Mouse (Mus musculus) kidney, embryonic 14.5 days (tissue): ENCODE measurements around the gene Cpt2. TPM values are rescaled to one million over a fixed set of nuclear protein-coding genes. Genes with fewer than 3 reads are reported as not detected.

Experiments
- ATAC-seq: fragments of 200-750 bp; cut with Nextera tagmentation; 2 replicates; pipeline ENCODE4 v1.8.0; 2017; ENCODE audit warnings: moderate number of reproducible peaks, mild to moderate bottlenecking, moderate TSS enrichment, moderate library complexity; ENCODE audit not compliant: low FRiP score, low TSS enrichment
- H3K27ac ChIP-seq: fragments of 300-500 bp; sonication (generic); 2 replicates; pipeline ENCODE4 v1.5.1; 2014; ENCODE audit warnings: low read depth, mild to moderate bottlenecking, low read length, moderate library complexity, mixed read lengths
- H3K27me3 ChIP-seq: fragments of 300-500 bp; sonication (generic); 2 replicates; pipeline ENCODE4 v1.6.1; 2014; ENCODE audit warnings: mild to moderate bottlenecking, low read length; ENCODE audit not compliant: control insufficient read depth, insufficient read depth
- H3K36me3 ChIP-seq: fragments of 300-500 bp; sonication (generic); 2 replicates; pipeline ENCODE4 v1.6.1; 2014; ENCODE audit warnings: low read length, mixed read lengths; ENCODE audit not compliant: control insufficient read depth, insufficient read depth
- H3K4me1 ChIP-seq: fragments of 300-500 bp; sonication (generic); 2 replicates; pipeline ENCODE4 v1.6.1; 2014; ENCODE audit warnings: low read length, mixed read lengths; ENCODE audit not compliant: control insufficient read depth, insufficient read depth
- H3K4me2 ChIP-seq: fragments of 300-500 bp; sonication (generic); replicated peaks from 2 replicates; pipeline ENCODE4 v1.6.1; 2014; ENCODE audit warnings: low read depth, mild to moderate bottlenecking, low read length
- H3K4me3 ChIP-seq: fragments of 300-500 bp; sonication (generic); 2 replicates; pipeline ENCODE4 v1.5.1; 2014; ENCODE audit warnings: mild to moderate bottlenecking, low read length
- H3K9ac ChIP-seq: fragments of 300-500 bp; sonication (generic); 2 replicates; pipeline ENCODE4 v1.6.1; 2014; ENCODE audit warnings: low read depth, mild to moderate bottlenecking, low read length, moderate library complexity
- H3K9me3 ChIP-seq: fragments of 300-500 bp; sonication (generic); 2 replicates; pipeline ENCODE4 v1.6.1; 2016; ENCODE audit warnings: low read length; ENCODE audit not compliant: control insufficient read depth
- WGBS: fragments of 180-500 bp; shearing (Covaris S2); extraction: QIAGEN DNeasy Blood & Tissue Kit; methylation state at CpG from one replicate; pipeline ENCODE4 v1.1.7; 2014; 5-methylcytosine and 5-hydroxymethylcytosine counted together
- polyA plus RNA-seq: library from polyadenylated mRNA; unstranded; fragments of >200 nt; fragmentation: Nextera tagmentation; extraction: Ambion mirVana; gene quantifications from 2 replicates; pipeline ENCODE4 v1.2.1, GENCODE M21; 2014

Cpt2 gene
- polyA plus RNA-seq, 1 experiment from 2014 or later: 49.5 TPM

DNA sequence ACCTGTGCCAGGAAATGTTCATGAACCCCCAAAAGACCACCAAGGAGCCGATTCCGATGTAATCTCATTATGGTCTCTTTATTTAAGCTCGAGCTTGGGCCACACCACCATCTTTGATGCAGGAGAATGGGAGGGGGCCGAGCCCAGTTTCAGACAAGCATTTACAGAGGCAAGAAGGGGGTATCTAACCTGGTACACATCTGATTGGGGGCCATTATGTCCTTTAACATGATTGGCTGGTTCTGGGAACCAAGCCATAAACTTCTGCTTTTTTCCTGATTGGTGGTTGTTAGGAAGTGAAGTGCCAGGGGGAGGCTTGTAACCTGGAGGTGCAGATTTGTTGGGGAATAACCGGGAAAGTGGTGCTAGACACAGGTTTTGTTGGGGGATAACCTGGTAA lies 32.3 kb upstream of the Cpt2 start:
- no peak overlapping the region for H3K4me2 ChIP-seq
- no peaks in the 10 kb centered on the region for H3K27me3 ChIP-seq
- no peaks in the 10 kb centered on the region for H3K4me1 ChIP-seq
- 60% methylated on average over 5 of the region's 5 CpGs for WGBS
- no peak overlapping the region for H3K4me3 ChIP-seq
- H3K9ac ChIP-seq: no peak overlapping the region
- no peaks in the 10 kb centered on the region for H3K36me3 ChIP-seq
- no peak overlapping the region for H3K27ac ChIP-seq
- ATAC-seq: no peak
- no peaks in the 10 kb centered on the region for H3K9me3 ChIP-seq

DNA sequence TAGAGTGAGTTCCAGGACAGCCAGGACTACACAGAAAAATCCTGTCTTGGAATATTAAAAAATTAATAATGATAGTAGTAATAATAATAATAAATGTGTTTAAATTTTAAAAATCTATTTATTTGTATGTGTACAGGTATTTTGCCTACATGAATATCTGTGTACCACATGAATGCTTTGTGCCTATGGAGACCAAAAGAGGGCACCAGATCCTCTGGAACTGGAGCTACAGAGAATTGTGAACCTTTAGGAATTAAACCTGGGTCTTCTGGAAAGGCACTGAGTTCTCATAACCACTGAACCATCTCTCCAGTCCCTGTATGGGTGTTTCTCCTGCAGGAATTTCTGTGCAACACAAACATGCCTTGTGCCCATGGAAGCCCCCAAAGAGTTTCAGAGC lies 29.4 kb upstream of the Cpt2 start:
- no peak overlapping the region for H3K4me2 ChIP-seq
- no peak for ATAC-seq
- no peak overlapping the region for H3K4me3 ChIP-seq
- no peaks in the 10 kb centered on the region for H3K27me3 ChIP-seq
- no peak overlapping the region for H3K9ac ChIP-seq
- no peaks in the 10 kb centered on the region for H3K9me3 ChIP-seq
- no peaks in the 10 kb centered on the region for H3K36me3 ChIP-seq
- no peak overlapping the region for H3K27ac ChIP-seq
- no peaks in the 10 kb centered on the region for H3K4me1 ChIP-seq

DNA sequence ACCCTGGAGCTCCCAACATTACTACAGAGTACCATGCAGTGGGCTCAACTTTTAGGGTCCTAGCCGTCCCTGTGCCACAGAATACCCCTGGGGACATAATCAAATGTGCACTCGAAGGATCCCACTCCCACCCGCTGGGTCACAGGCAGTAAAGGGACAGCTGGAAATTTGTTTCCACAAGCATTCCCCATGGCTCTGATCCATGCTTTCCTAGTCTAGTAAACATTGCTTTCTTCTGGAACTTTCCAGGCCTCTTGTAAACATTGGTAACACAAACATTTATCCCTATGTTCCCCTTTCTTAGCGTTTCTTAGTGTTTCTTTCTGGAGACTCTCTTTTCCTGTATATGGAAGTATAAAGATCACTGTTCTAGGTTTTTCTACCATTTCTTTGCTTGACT lies 26.5 kb upstream of the Cpt2 start:
- H3K4me1 ChIP-seq: no peaks in the 10 kb centered on the region
- H3K4me3 ChIP-seq: no peak overlapping the region
- H3K27me3 ChIP-seq: no peaks in the 10 kb centered on the region
- H3K27ac ChIP-seq: no peak overlapping the region
- no peak for ATAC-seq
- no peak overlapping the region for H3K9ac ChIP-seq
- WGBS: 83% methylated on average over 4 of the region's 4 CpGs
- no peaks in the 10 kb centered on the region for H3K36me3 ChIP-seq
- no peak overlapping the region for H3K4me2 ChIP-seq
- H3K9me3 ChIP-seq: no peaks in the 10 kb centered on the region

- Histone ChIP-seq H3K4me2 (no peak overlapping the region), H3K4me1 (no peaks in the 10 kb centered on the region), H3K27ac (no peak overlapping the region), H3K9ac (no peak overlapping the region), H3K9me3 (no peaks in the 10 kb centered on the region), H3K36me3 (no peaks in the 10 kb centered on the region), H3K4me3 (no peak overlapping the region), H3K27me3 (no peaks in the 10 kb centered on the region)
- no peak for ATAC-seq
- 93% methylated on average over 2 of the region's 2 CpGs for WGBS
These were observed 20.7 kb upstream of the Cpt2 start for GRCm38 (mm10) chr4:107944141-107944540.

DNA sequence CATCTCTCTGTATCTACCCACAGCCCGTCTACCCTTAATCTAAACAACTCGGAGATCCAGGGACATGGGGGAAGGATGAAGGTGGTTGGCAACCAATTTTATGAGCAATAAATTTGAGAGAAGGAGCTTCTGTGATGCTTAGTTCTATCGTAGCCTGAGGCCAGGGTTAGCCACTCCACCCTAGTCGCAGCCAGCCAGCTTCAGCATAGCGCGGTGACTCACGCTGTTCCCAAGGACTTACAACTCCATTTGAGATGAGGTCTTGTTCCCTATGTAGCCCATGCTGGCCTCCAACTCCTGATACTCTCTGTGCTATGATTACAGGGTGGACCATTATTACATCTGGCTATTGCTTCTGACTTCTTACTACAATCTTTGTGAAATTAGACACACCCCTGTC lies 19.3 kb upstream of the Cpt2 start:
- no peaks in the 10 kb centered on the region for H3K36me3 ChIP-seq
- no peak overlapping the region for H3K9ac ChIP-seq
- H3K9me3 ChIP-seq: no peaks in the 10 kb centered on the region
- no peak overlapping the region for H3K4me3 ChIP-seq
- H3K27ac ChIP-seq: no peak overlapping the region
- no peaks in the 10 kb centered on the region for H3K27me3 ChIP-seq
- no peak overlapping the region for H3K4me2 ChIP-seq
- 91% methylated on average over 7 of the region's 7 CpGs for WGBS
- H3K4me1 ChIP-seq: no peaks in the 10 kb centered on the region
- no peak for ATAC-seq

DNA sequence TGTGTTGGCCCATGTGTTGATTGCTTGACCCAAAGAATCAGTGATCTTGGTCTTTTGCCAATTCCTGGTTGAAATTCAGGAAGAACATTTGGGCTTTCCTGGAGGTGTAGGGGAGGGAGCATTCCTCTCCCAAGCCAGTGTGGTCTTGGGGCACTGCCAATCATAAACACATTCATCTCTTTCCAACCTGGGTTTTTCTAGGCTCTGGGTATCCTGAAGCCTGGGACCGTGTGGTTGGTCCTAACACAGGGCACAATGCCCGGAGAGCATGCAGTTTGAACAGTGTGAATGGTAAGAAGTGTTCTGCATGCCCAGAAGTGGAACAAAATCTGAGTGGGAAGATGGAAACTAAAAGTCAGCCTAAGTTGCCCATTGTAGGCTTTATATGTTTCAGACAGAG lies 14.7 kb upstream of the Cpt2 start:
- ATAC-seq: no peak
- WGBS: 92% methylated on average over 2 of the region's 2 CpGs

DNA sequence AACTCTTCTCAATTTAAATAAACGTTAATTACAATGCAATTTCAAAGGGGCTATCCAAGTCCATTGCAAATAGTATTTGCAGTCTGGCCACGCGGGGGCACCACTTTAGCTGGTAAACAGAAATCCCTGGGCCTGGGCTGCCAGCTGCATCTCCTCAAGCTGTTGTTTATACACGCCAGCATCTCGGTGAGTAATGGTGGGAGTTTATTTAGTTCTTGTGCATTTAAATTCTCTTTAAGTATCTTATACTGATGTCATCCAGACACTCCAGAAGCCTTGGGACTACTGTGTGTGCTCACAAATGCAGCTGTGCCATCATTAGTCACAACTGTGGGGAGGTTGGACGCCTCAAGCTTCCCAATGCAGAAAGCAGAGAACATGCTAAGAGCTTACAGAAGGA lies 13.9 kb upstream of the Cpt2 start:
- no peaks in the 10 kb centered on the region for H3K9me3 ChIP-seq
- H3K36me3 ChIP-seq: no peaks in the 10 kb centered on the region
- H3K4me2 ChIP-seq: no peak overlapping the region
- 16% methylated on average over 6 of the region's 6 CpGs for WGBS
- no peaks in the 10 kb centered on the region for H3K4me1 ChIP-seq
- no peak overlapping the region for H3K4me3 ChIP-seq
- no peak overlapping the region for H3K9ac ChIP-seq
- H3K27me3 ChIP-seq: no peaks in the 10 kb centered on the region
- peak; percentile 88 for ATAC-seq
- peak overlapping the region; percentile 31; the same call in 1 of the 2 replicates for H3K27ac ChIP-seq

More for the DNA sequence above, 14.7 kb upstream of the Cpt2 start:
- no peaks in the 10 kb centered on the region for H3K27me3 ChIP-seq
- H3K4me1 ChIP-seq: no peaks in the 10 kb centered on the region
- H3K4me3 ChIP-seq: no peak overlapping the region
- H3K4me2 ChIP-seq: no peak overlapping the region
- no peak overlapping the region for H3K27ac ChIP-seq
- no peak overlapping the region for H3K9ac ChIP-seq
- no peaks in the 10 kb centered on the region for H3K9me3 ChIP-seq
- no peaks in the 10 kb centered on the region for H3K36me3 ChIP-seq

- H3K9ac ChIP-seq: no peak overlapping the region
- no peaks in the 10 kb centered on the region for H3K9me3 ChIP-seq
- H3K27me3 ChIP-seq: no peaks in the 10 kb centered on the region
- no peaks in the 10 kb centered on the region for H3K4me1 ChIP-seq
- H3K4me3 ChIP-seq: no peak overlapping the region
- no peak overlapping the region for H3K27ac ChIP-seq
- H3K4me2 ChIP-seq: no peak overlapping the region
- no peaks in the 10 kb centered on the region for H3K36me3 ChIP-seq
- 51% methylated on average over 3 of the region's 3 CpGs for WGBS
- ATAC-seq: no peak
These were observed 11.8 kb upstream of the Cpt2 start for GRCm38 (mm10) chr4:107935254-107935653.

DNA sequence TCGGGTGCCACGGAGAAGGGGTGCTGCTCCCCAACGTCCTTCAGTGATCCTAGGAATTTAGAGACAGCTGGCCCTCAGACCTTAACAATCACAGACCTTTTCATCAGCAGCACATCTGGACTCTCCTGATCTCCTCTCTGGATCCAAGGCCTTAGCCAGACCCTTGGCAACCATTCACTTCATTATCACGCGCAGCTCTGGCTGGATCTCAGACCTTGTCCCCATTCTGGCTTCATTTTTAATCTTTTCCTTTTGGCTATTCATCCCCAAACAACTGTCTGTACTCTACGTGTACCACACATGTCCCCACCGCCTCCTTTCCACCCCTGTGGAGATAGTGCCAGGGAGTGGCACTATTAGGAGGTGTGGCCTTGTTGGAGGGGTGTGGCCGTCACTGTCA lies 9.8 kb upstream of the Cpt2 start:
- 80% methylated on average over 8 of the region's 8 CpGs for WGBS
- H3K27ac ChIP-seq: no peak overlapping the region
- H3K27me3 ChIP-seq: no peaks in the 10 kb centered on the region
- H3K9ac ChIP-seq: no peak overlapping the region
- no peak overlapping the region for H3K4me3 ChIP-seq
- H3K4me2 ChIP-seq: no peak overlapping the region
- H3K9me3 ChIP-seq: no peaks in the 10 kb centered on the region
- H3K4me1 ChIP-seq: no peaks in the 10 kb centered on the region
- no peaks in the 10 kb centered on the region for H3K36me3 ChIP-seq
- ATAC-seq: no peak

DNA sequence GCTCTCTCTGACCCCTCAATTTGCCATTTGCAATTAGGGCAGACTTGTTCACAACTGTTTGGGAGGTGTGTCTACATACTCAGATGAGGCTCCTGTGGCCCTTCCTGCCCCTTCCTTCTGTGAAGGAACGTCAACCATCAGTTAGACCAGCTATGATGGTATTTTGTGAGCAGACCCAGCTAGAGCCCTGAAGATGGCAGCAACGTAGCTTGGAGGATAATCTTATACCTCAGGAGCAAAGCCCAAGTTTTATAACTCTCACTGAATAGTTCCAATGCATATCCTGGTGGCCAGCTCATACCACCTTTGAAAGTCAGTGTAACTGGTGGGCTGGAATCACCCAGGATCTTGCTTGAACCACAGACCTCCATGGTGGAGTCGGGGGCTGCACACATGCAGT lies 8.0 kb upstream of the Cpt2 start:
- Histone ChIP-seq H3K9ac (no peak overlapping the region), H3K27ac (no peak overlapping the region), H3K9me3 (no peaks in the 10 kb centered on the region), H3K36me3 (no peaks in the 10 kb centered on the region), H3K4me2 (no peak overlapping the region), H3K4me3 (no peak overlapping the region), H3K27me3 (no peaks in the 10 kb centered on the region), H3K4me1 (no peaks in the 10 kb centered on the region)
- ATAC-seq: no peak
- 80% methylated on average over 3 of the region's 3 CpGs for WGBS
